Mouse (Mus musculus) liver, postnatal 0 days (tissue): ENCODE results near the gene B3galt5.

Source experiments
- CTCF ChIP-seq: sonication (generic); IDR thresholded peaks from 2 replicates; pipeline ENCODE4 v1.5.1; 2016; ENCODE audit warnings: antibody characterized with exemption, low read depth
- EP300 ChIP-seq: IDR thresholded peaks from 2 replicates; pipeline ENCODE4 v1.6.1; 2016; ENCODE audit warnings: antibody characterized with exemption, low read depth, mild to moderate bottlenecking

DNA sequence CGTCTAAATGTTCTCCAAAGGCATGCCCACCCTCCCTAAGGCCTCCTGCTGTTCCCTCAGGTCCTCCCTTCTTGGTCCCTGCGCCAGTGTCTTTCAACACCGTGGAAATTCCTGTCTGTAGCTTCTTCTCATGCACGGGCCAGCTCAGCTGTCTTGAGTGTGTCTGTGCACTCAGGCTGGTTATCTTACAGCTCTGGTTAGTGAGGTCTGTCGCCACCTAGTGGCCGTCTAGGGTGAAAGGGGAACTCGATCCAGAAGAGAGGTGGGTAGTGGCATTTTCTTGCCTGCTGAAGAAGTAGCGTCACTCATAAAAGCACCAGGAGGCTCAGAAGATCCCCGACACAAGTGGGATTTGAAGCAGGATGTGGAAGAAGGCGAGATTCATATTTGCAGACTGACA lies 109.5 kb downstream of the B3galt5 start:
- TF ChIP-seq CTCF (peak; percentile 93), EP300 (no peak)
